Comparison of ENCODE assay signal across 9 mouse cellular contexts in the genomic region with DNA sequence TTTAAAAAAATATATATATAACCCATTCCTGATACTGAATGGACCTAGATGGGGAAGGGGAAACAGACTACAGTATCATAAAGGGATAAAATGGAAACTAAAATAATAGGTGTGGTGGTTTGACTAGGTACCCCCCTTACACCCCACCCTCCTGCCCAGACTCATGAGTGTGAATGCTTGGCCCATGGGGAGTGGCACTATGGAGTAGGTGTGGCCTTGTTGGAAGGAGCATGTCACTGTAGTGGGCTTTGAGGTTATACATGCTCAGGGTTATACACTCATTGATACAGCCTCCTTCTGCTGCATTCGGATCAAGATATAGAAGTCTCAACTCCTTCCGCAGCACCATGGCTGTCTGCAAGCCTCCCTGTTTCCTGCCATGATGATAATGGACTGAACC.
"Had no signal": no experiment of that assay in that cellular context is flagged by ENCODE, and none has a peak within 500 bp of the region (broad histone marks: within the 10 kb centered on the region; RNA-seq: fewer than 3 reads in every experiment).

No protein-coding gene starts in this region.

- H3K4me3 ChIP-seq: left cerebral cortex, adult 2 months; limb, embryonic 15.5 days; myocyte; neural tube, embryonic 12.5 days had no signal

- H3K9ac ChIP-seq: limb, embryonic 15.5 days; liver, embryonic 14.5 days; neural tube, embryonic 12.5 days had no signal

- H3K36me3 ChIP-seq: neural tube, embryonic 12.5 days had no signal

- H3K4me1 ChIP-seq: limb, embryonic 15.5 days; neural tube, embryonic 12.5 days had no signal

- DNase-seq: kidney, adult 2 months; kidney, postnatal 25 days; midbrain, embryonic 14.5 days had no signal

- H3K27ac ChIP-seq: left cerebral cortex, adult 2 months; limb, embryonic 15.5 days; liver, embryonic 14.5 days; neural tube, embryonic 12.5 days; stomach, postnatal 0 days had no signal

- H3K27me3 ChIP-seq: limb, embryonic 15.5 days; neural tube, embryonic 12.5 days had no signal

- H3K4me2 ChIP-seq: limb, embryonic 15.5 days; neural tube, embryonic 12.5 days had no signal

- H3K9me3 ChIP-seq: limb, embryonic 15.5 days; neural tube, embryonic 12.5 days had no signal
